Mouse (Mus musculus) monocyte, adult 2 months (primary cell): Measurements from ENCODE around the gene Hsd17b1.

ENCODE experiments used
- DNase-seq, 2 experiments: peaks; one replicate each; pipeline ENCODE4 v3.0.0; 2022; ENCODE audit warnings: low spot score in 2 of 2, low read depth in 1 of 2

The Hsd17b1 gene

GRCm38 (mm10) chr11:101078121-101078520 lies at the start of gene Hsd17b1:
TSS of gene Hsd17b1 (plus strand) at chr11:101078411.
- DNase-seq: no peak

GRCm38 (mm10) chr11:101029320-101029719 lies 48.9 kb upstream of the Hsd17b1 start:
- no peak for DNase-seq

- DNase-seq: no peak
Observed at GRCm38 (mm10) chr11:101030136-101030807, 47.9 kb upstream of the Hsd17b1 start.

- no peak for DNase-seq
Observed at GRCm38 (mm10) chr11:101030808-101031156, 47.4 kb upstream of the Hsd17b1 start.

- DNase-seq: no peak
Observed at GRCm38 (mm10) chr11:101031470-101031869, 46.7 kb upstream of the Hsd17b1 start.

- no peak for DNase-seq
Observed at GRCm38 (mm10) chr11:101033856-101034500, 44.2 kb upstream of the Hsd17b1 start.

- no peak for DNase-seq
Observed at GRCm38 (mm10) chr11:101034614-101035327, 43.4 kb upstream of the Hsd17b1 start.

- DNase-seq: no peak
Observed at GRCm38 (mm10) chr11:101035328-101035695, 42.9 kb upstream of the Hsd17b1 start.

- DNase-seq: no peak
Observed at GRCm38 (mm10) chr11:101037795-101038194, 40.4 kb upstream of the Hsd17b1 start.

- no peak for DNase-seq
Observed at GRCm38 (mm10) chr11:101045826-101046225, 32.4 kb upstream of the Hsd17b1 start.

- no peak for DNase-seq
Observed at GRCm38 (mm10) chr11:101046440-101046839, 31.8 kb upstream of the Hsd17b1 start.

GRCm38 (mm10) chr11:101047502-101047901 lies 30.7 kb upstream of the Hsd17b1 start:
- DNase-seq: no peak

- DNase-seq: no peak
Observed at GRCm38 (mm10) chr11:101050359-101050758, 27.9 kb upstream of the Hsd17b1 start.

- DNase-seq: no peak
Observed at GRCm38 (mm10) chr11:101051051-101051493, 27.1 kb upstream of the Hsd17b1 start.

- no peak for DNase-seq
Observed at GRCm38 (mm10) chr11:101051617-101052016, 26.6 kb upstream of the Hsd17b1 start.

- no peak for DNase-seq
Observed at GRCm38 (mm10) chr11:101052751-101053473, 25.3 kb upstream of the Hsd17b1 start.

- DNase-seq: no peak
Observed at GRCm38 (mm10) chr11:101053974-101054373, 24.2 kb upstream of the Hsd17b1 start.

GRCm38 (mm10) chr11:101055418-101055817 lies 22.8 kb upstream of the Hsd17b1 start:
- no peak for DNase-seq

GRCm38 (mm10) chr11:101056885-101057284 lies 21.3 kb upstream of the Hsd17b1 start:
- DNase-seq: no peak

GRCm38 (mm10) chr11:101057860-101058259 lies 20.4 kb upstream of the Hsd17b1 start:
- DNase-seq: peak in 1 of 2 experiments; percentile 69

- no peak for DNase-seq
Observed at GRCm38 (mm10) chr11:101058726-101059125, 19.5 kb upstream of the Hsd17b1 start.
